Mouse (Mus musculus): ENCODE results near the gene Dnph1.

Gene Dnph1

GRCm38 (mm10) chr17:46503847-46504638 lies 7.5 kb downstream of the Dnph1 start:
- no peak for DNase-seq

DNA sequence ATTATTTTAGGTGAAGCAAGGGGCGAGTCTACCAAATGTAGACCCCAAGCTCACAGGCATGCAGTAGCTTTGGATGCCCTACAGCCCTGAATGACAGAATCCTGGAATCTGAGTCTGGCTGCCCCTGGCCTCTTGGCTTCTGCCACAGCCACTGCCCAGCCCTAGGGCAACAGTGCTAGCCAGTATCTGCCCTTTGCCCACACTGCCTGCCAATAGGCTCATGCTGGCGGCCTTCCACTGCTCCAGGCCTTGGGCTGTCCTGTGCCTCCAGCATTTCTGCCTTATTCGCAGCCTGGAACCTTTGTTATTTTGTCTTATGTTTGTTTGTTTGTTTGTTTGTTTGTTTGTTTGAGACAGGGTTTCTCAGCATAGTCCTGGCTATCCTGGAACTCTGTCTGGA lies 9.1 kb downstream of the Dnph1 start:
- no peak for DNase-seq

GRCm38 (mm10) chr17:46511059-46511710 lies 14.7 kb downstream of the Dnph1 start:
- DNase-seq = peak; percentile 44

GRCm38 (mm10) chr17:46513329-46513728 lies 16.8 kb downstream of the Dnph1 start:
- no peak for DNase-seq

GRCm38 (mm10) chr17:46519971-46520370 lies 23.5 kb downstream of the Dnph1 start:
- DNase-seq = no peak

- DNase-seq = no peak
Observed at GRCm38 (mm10) chr17:46520385-46520979, 24.0 kb downstream of the Dnph1 start.

DNA sequence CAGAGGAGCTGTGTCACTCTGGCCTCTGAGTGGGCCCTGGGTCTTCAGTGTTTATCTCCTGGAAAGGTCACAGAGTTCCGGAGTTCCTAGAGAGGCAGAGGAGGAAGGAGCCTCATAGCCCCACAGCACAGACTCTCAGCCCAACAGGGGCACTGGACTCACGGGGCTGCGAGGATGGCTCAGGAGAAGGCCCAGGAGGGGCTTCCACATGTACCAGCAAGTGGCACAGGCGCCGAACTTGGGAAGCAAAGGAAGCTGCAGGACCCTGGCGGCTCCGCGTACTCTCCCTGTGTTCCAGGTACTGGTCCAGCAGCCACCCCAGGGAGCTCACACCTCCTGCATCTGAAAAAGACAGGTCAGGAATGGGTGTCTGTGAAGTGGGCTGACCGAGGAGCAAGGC lies 24.7 kb downstream of the Dnph1 start:
- DNase-seq = no peak

DNA sequence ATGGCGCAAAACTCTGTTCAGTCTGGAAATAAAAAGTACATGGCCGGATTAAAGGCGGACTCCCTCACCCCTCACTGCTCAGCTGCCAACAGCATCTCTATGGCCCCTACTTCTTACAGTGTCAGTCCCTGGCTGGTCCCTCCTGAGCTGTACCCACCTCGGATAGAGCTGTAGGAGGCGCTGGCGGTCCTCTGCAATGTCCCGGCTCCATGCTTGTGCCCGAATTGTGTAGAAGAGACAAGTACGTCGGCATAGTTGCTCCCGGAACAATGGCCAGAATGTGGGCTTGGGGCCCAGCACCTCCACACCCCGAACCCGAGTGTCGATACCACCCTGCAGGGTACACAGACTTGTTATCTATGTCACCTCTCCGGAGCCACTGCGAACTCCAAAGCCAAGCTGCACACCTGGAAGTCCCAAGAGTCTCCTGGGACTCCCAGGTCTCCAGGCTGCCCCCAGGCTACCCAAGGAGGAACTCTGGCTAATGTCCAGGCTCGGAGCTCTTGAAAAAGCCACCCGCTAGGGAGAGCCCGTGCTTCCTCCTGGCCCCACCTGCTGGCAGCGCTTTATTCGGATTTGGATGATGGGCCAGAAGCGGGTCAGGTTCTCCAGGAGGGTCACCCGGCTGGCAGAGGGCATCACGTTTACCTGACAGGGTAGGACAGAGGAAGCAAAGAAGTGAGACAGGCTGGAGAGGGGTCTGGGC lies 25.6 kb downstream of the Dnph1 start:
- DNase-seq = peak; percentile 34

GRCm38 (mm10) chr17:46525065-46525464 lies 28.6 kb downstream of the Dnph1 start:
- DNase-seq = no peak

DNA sequence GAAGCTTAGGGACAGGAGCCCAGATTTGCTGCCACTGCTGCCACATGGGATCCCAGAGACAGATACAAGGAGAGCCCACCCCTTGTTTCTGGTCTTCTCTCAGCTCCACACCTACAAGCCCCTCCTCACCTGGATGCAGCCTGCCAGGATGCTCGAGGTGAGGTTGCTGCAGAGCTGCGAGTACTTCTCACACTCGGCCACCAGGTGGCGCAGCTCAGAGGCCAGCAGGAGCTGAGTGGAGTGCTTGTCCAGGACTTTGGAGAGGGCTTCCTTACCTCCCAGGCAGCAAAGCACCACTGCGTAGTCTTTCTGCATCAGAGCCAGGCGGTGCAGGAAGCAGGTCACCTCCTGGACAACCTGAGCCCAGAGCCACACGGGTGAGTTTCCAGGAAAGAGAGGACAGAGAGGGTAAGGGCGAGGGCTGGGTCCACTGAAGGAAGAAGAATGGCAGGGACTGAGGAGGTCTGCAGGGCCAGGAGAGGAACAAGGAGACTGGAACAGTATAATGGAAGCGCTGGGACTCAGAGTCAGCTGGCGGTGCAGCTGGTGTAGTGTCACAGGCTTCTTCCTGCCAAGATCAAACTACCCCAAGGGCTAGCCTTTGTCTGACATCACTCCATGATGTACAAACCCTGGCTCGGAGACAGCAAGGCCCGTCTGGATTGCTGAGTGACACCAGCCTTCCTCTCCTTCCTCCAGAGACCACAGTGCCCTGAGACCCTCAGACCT lies 29.2 kb downstream of the Dnph1 start:
- DNase-seq = peak; percentile 84

GRCm38 (mm10) chr17:46543661-46544060 lies 47.1 kb downstream of the Dnph1 start:
- DNase-seq = no peak

DNA sequence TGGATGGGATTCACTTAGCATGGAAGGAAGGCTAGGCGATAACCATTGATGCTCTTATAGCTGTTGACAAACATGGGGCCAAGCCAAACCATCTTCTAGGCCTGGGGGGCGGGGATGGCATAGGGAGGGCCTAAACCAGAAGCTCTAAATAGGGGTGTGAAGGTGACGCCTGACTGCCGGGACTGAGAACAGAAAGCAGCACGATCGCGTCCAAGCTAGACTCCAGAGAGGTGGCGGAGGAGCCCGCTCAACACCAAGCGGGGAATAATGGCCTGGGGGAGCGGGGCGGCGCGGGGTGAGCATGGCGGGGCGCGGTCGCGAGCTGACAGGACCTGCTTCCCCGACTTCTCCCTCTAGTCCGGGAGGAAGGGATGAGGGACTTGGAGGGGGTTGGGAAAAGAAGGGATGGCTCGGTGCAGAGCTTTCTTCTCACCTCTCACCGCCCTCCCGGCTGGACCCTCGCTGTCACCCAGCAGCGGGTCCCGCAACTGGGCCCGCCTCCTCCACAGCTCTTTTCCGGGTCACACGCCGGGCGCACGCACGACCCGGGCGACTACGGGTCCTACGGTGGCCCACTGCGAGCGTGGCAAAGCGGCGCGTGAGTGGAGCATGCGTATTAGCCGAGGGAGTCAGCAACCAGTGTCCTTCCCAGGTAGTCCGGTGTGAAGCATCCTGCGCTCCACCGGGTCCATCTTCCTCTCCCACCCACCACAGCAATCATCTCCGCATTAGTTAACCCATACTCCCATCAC lies 49.5 kb downstream of the Dnph1 start, which contains the start of gene Cul9:
TSS of gene Cul9 (minus strand) at position 576 of the 752 bp plus-strand sequence.
- peak; percentile 77 for DNase-seq

DNA sequence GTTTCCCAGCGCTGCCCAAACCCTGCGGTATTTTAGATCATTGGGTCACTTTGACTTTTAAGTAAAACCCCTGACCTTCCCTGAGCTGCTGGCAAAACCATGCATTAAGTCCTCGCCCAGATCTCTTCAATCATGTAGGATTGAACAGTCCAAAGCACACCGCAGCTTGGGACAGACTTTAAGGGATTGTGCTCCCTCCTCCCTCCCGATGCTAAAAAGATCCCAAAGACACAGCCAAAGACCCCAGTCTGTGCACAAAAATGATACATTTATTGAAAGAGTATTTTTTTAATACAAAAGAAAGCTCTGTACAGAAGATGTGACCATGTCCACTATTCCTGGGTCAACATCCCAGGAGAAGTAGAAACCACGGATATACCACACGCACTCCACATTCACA lies 50.1 kb downstream of the Dnph1 start:
- no peak for DNase-seq

GRCm38 (mm10) chr17:46546995-46547394 lies 50.5 kb downstream of the Dnph1 start:
- peak; percentile 15 for DNase-seq

- DNase-seq = peak; percentile 34
Observed at GRCm38 (mm10) chr17:46547923-46548322, 51.4 kb downstream of the Dnph1 start.

GRCm38 (mm10) chr17:46548741-46549140 lies 52.2 kb downstream of the Dnph1 start:
- DNase-seq = no peak

DNA sequence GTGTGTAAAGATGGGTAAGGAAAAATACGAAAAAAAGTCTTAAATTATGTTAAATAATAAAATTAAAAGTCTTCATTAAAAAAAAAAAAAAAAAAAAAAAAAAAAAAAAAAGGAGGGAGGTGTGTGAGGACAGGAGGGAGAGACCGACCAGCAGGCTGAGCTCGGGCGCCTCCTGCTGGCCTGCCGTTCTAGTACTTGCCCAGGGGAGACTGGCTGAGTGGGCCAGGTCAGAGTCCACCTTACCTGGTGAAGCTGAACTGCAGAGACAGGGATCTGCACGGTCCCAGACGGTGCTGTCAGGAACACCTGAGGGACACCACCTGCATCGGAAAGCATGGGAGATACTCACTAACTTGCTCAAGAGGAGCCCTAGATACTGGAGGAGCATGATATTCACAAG lies 52.7 kb downstream of the Dnph1 start:
- DNase-seq = peak; percentile 69

Data from lung, postnatal 10 days (tissue).